Mouse (Mus musculus) lung, postnatal 0 days (tissue): Measurements from ENCODE around the gene Itih2.

ENCODE experiments used
- CTCF ChIP-seq: IDR thresholded peaks from 2 replicates; pipeline ENCODE4 v1.5.1; 2016; ENCODE audit warnings: antibody characterized with exemption, mild to moderate bottlenecking
- EP300 ChIP-seq: IDR thresholded peaks from 2 replicates; pipeline ENCODE4 v1.6.1; 2016; ENCODE audit warnings: antibody characterized with exemption, mild to moderate bottlenecking, control low read depth

DNA sequence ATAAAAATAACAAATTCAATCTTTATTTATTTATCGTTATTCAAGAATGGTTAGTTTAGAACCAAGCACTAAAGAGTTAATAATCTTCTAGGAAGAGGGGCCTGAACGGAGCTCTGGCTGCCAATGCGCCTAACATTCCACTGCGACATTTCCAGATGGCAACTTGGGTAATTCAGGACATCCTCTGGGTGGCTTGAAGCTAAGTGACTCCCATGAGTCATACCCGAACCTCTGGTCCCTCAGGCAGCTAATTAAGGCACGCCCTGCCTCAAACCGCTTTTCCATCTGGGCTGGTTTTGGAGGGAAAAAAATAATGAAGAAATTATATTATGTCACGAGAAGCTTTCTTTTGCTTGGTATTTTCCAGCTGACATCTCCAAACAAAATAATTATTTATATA lies 36.8 kb upstream of the Itih2 start:
- TF ChIP-seq CTCF (no peak), EP300 (no peak)
